Mouse (Mus musculus): ENCODE results near the gene Rdh7. TPM values are rescaled to one million over a fixed set of nuclear protein-coding genes. Genes with fewer than 3 reads are reported as not detected.
"Not testable (repeated sequence)": the region's sequence is repeated elsewhere in the genome, so short reads cannot be mapped to it uniquely, and the experiment has no call there.

The Rdh7 gene
- total RNA-seq, 1 experiment from 2014 or later: not detected

- no peak for ATAC-seq (replicated peaks; ENCODE audit: insufficient number of reproducible peaks, low FRiP score, low TSS enrichment, poor library complexity, severe bottlenecking)
Measured at GRCm38 (mm10) chr10:127898218-127898617, 9.6 kb upstream of the Rdh7 start, which contains the start of gene Sdr9c7. Sdr9c7 (plus strand) TSS chr10:127898518.

GRCm38 (mm10) chr10:127897506-127897905 lies 8.9 kb upstream of the Rdh7 start:
- no peak for ATAC-seq (replicated peaks; ENCODE audit: insufficient number of reproducible peaks, low FRiP score, low TSS enrichment, poor library complexity, severe bottlenecking)

GRCm38 (mm10) chr10:127896705-127897104 lies 8.1 kb upstream of the Rdh7 start:
- ATAC-seq (replicated peaks; ENCODE audit: insufficient number of reproducible peaks, low FRiP score, low TSS enrichment, poor library complexity, severe bottlenecking): no peak

DNA sequence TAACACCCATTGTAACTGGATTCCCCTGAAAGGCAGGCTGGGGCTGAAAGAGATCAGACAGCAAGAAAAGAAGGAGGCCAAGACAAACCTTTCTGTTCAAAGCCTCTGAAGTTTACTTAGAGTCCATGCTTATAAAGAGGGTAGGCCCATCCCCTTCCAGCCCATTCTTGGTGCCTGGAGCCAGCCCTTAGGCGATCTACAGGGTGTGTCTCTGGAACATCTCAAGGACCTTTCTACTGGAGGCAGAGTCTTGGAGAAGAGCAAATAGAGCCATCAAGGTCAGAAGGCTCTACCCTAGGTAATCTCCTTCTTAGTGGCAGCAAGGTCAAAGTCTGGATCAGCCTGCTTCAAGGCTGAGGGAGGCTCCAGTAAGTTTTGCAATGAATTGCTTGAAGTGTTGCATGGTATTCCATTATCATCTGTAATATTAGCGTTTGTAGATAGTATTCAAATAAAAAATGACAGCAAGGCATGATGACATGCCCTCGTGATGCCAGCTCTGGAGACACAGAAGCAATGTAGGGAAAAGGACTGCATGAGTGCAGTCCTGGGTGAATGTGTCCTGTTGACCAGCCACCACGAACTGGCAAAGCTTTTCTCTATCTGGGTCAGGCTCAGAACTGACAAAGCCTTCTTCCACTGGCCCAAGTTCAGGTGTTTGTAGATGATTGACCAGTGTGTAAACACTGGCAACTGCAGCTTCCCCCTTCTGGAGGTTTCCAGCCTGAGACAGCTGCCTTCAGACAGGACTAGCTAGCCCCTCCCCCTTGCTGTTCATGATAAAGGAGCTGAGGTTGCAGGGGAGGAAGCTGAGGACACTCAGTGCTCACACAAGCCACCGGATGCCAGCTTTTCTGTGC lies 4.8 kb upstream of the Rdh7 start:
- not testable (repeated sequence) for ATAC-seq (replicated peaks; ENCODE audit: insufficient number of reproducible peaks, low FRiP score, low TSS enrichment, poor library complexity, severe bottlenecking)

DNA sequence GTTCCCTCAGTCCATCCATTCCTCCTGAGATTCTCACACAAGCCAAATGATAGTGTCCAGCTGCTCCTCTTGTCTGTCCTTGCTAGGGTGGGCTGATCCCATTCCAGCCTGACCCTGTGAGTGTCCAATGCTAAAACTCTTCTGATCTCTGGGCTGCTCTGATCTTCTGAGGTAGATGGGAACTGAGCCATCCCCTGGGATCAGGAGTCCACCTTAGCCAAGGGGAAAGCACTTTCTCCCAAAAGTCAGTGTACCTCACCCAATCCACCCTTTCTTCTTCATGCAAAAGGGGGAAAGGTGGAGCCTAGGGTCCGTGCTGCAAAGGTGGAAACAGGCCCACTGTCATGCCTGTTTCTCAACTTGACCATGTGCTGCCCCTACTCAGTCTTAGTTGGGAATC lies 2.9 kb upstream of the Rdh7 start:
- ATAC-seq (replicated peaks; ENCODE audit: insufficient number of reproducible peaks, low FRiP score, low TSS enrichment, poor library complexity, severe bottlenecking): no peak

DNA sequence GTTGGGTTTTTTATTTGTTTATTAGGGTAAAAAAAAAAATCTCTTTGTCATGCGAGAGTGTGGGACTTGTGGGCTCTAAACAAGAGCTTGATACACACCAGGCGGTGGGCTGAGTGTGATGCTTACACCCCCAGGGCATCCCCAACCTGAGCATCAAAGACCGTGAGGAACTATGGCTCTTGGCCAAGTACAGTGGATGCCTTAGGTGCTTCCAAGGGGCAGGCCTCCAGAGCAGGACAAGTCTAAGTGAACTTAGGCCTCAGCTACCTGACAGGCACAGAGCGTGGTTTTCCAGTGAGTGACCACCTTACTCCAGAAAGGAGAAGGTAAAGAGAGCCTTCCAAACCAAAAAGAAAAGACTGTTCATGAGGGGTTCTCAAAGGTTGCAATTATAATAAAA lies 1.6 kb downstream of the Rdh7 start:
- no peak for ATAC-seq (replicated peaks; ENCODE audit: insufficient number of reproducible peaks, low FRiP score, low TSS enrichment, poor library complexity, severe bottlenecking)

DNA sequence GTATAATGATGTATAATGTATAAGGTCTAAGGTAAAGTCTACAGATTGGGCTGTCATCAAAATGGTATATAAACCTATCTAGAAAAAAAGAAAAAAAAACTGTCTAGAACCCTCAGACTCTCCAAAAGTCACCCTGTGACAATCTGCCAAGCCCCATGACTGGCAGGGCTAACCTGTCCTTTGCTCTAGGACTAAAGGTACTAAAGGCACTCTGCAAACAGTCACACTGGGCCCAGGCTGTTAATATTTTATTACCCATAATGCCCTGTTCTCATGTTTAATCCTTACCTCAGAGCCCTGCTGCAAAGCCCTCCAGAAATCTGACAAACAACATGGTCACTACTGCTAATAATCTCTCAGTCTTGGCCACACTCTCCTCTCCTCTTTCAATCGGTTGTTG lies 2.1 kb downstream of the Rdh7 start:
- no peak for ATAC-seq (replicated peaks; ENCODE audit: insufficient number of reproducible peaks, low FRiP score, low TSS enrichment, poor library complexity, severe bottlenecking)

DNA sequence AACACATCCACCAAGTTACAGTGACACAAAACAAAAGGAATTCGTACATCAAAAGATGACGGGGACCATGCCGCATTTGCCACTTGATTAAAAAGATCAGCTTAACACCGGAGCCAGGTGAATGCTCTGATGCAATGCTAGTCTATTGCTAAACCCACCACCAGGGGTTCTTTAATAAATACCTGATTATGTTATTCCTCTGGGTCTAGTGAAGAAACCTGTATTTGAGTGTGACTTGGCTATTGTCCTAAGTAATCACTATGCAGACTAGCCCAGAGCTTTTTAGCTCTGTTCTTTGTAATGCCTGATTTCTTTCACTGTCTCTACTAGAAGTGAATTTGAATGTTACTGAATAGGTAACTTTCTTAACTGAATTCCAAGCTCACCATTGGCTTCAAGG lies 7.6 kb downstream of the Rdh7 start:
- no peak for ATAC-seq (replicated peaks; ENCODE audit: insufficient number of reproducible peaks, low FRiP score, low TSS enrichment, poor library complexity, severe bottlenecking)

GRCm38 (mm10) chr10:127879155-127879688 lies 9.4 kb downstream of the Rdh7 start:
- ATAC-seq (replicated peaks; ENCODE audit: insufficient number of reproducible peaks, low FRiP score, low TSS enrichment, poor library complexity, severe bottlenecking): no peak

- ATAC-seq (replicated peaks; ENCODE audit: insufficient number of reproducible peaks, low FRiP score, low TSS enrichment, poor library complexity, severe bottlenecking): no peak
Measured at GRCm38 (mm10) chr10:127878262-127879057, 10.2 kb downstream of the Rdh7 start.

- ATAC-seq (replicated peaks; ENCODE audit: insufficient number of reproducible peaks, low FRiP score, low TSS enrichment, poor library complexity, severe bottlenecking): no peak
Measured at GRCm38 (mm10) chr10:127877681-127878080, 10.9 kb downstream of the Rdh7 start.

GRCm38 (mm10) chr10:127872484-127872883 lies 16.1 kb downstream of the Rdh7 start:
- no peak for ATAC-seq (replicated peaks; ENCODE audit: insufficient number of reproducible peaks, low FRiP score, low TSS enrichment, poor library complexity, severe bottlenecking)

DNA sequence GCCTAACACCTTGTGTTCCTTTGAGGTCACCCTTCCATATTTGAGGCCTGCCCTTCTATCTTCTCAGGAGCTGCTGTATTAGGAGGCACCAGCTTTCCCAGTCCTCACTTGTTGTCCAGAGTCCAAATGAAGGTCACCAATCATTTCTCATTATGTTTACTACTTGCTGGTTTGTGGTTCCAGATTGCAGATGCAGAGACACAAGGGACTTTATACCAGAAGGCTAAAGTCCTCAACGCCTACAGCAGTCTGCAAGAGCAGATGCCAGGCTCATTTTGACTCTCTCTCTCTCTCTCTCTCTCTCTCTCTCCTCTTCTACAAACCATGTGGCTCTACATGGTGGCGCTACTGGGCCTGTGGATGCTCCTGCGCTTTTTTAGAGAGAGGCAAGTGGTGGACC lies 22.4 kb downstream of the Rdh7 start, which contains the start of gene Rdh16f2:
TSS of gene Rdh16f2 (plus strand) at position 243 of the 400 bp plus-strand sequence.
- no peak for ATAC-seq (replicated peaks; ENCODE audit: insufficient number of reproducible peaks, low FRiP score, low TSS enrichment, poor library complexity, severe bottlenecking)

GRCm38 (mm10) chr10:127864931-127865330 lies 23.7 kb downstream of the Rdh7 start:
- no peak for ATAC-seq (replicated peaks; ENCODE audit: insufficient number of reproducible peaks, low FRiP score, low TSS enrichment, poor library complexity, severe bottlenecking)

- no peak for ATAC-seq (replicated peaks; ENCODE audit: insufficient number of reproducible peaks, low FRiP score, low TSS enrichment, poor library complexity, severe bottlenecking)
Measured at GRCm38 (mm10) chr10:127856376-127856775, 32.2 kb downstream of the Rdh7 start.

- ATAC-seq (replicated peaks; ENCODE audit: insufficient number of reproducible peaks, low FRiP score, low TSS enrichment, poor library complexity, severe bottlenecking): no peak
Measured at GRCm38 (mm10) chr10:127849628-127850027, 39.0 kb downstream of the Rdh7 start, which contains the start of gene Rdh19. Rdh19 (plus strand) TSS chr10:127849928.

DNA sequence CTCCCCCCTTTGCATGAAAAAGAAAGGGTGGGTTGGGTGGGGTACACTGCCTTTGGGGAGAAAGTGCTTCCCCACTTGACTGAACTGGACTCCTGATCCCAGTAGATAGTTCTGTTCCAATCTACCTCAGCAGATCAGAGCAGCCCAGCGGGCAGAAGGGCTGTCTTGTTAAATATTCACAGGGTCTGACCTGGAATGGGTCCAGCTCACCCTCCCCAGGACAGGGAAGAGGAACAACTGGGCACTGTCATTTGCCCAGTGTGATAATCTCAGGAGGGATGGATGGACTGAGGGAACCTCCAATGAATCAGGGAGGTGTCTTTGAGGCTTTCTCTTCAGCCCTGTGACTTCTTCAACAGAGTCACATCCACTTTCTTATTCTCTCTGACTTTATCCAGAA lies 40.5 kb downstream of the Rdh7 start:
- ATAC-seq (replicated peaks; ENCODE audit: insufficient number of reproducible peaks, low FRiP score, low TSS enrichment, poor library complexity, severe bottlenecking): no peak

DNA sequence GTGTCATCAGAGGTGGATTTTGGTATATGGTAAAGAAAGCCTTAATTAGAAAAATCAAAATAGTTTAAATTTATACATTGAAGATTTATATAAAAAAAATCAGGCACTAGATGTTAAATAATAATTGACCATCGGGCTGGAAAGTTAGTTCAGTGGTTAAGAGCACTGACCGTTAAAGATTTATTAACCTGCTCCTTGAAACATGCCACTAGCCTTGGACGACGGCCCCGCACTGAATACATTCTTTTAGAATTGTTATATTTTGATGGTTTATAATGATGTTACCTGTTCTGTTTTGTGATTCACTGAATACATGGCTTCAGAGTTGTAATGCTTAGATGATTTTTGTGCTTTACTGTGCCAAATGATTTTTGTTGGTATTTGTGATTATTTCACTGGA lies 42.7 kb downstream of the Rdh7 start:
- ATAC-seq (replicated peaks; ENCODE audit: insufficient number of reproducible peaks, low FRiP score, low TSS enrichment, poor library complexity, severe bottlenecking): not testable (repeated sequence)

DNA sequence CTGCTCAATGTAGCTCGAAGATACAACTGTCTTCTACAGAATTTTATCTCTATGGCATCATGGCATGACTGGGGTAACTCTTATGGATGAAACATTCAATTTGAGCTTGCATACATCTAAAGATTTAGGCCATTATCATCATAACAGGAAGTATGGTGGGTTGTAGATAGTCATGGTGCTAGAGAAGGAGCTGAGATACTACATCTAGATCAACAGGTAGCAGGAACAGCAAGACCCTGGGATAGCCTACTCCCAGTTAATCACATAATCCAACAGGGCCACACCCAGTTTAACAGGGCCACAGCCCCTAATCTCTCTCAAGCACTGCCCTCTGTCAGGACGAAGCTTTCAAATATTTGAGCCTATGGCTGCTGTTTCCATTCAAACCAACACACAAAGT lies 47.8 kb downstream of the Rdh7 start:
- ATAC-seq (replicated peaks; ENCODE audit: insufficient number of reproducible peaks, low FRiP score, low TSS enrichment, poor library complexity, severe bottlenecking): no peak
